Mouse (Mus musculus) MEL (cell line): ENCODE results near the gene Trim62. TPM values are rescaled to one million over a fixed set of nuclear protein-coding genes. Genes with fewer than 3 reads are reported as not detected.
A peak's percentile ranks its signal among the peaks of the same experiment; 100 is the strongest.

Experiments used
- DNase-seq: peaks from one replicate; pipeline ENCODE4 v3.0.0; 2011; ENCODE audit warnings: low read depth, low spot score
- H3K27ac ChIP-seq: 2 replicates; pipeline ENCODE4 v1.5.1; 2012; ENCODE audit warnings: low read depth, mild to moderate bottlenecking, control low read depth, low read length, moderate library complexity; ENCODE audit not compliant: control insufficient read depth
- H3K27me3 ChIP-seq, 2 experiments: fragments of 150-350 bp in 1 of 2; sonication (generic) in 1 of 2; 2 replicates each; pipeline ENCODE4 v1.6.1; 2012; ENCODE audit warnings: low read length in 2 of 2, mild to moderate bottlenecking in 2 of 2, improper control_type of control experiment in 1 of 2, moderate library complexity in 1 of 2; ENCODE audit not compliant: insufficient read depth in 2 of 2, control insufficient read depth in 1 of 2
- H3K36me3 ChIP-seq, 2 experiments: 2 replicates each; pipeline ENCODE4 v1.6.1; 2012 to 2014; ENCODE audit warnings: low read length in 2 of 2, improper control_type of control experiment in 1 of 2, inconsistent platforms in 1 of 2, mild to moderate bottlenecking in 1 of 2; ENCODE audit not compliant: insufficient read depth in 2 of 2, control insufficient read depth in 1 of 2
- H3K4me1 ChIP-seq, 2 experiments: fragments of 150-350 bp in 1 of 2; sonication (generic) in 1 of 2; 2 replicates each; pipeline ENCODE4 v1.6.1; 2012; ENCODE audit warnings: low read length in 2 of 2, improper control_type of control experiment in 1 of 2, mild to moderate bottlenecking in 1 of 2; ENCODE audit not compliant: insufficient read depth in 2 of 2, control insufficient read depth in 1 of 2
- H3K4me3 ChIP-seq, 2 experiments: fragments of 150-350 bp in 1 of 2; sonication (generic) in 1 of 2; 2 replicates each; pipeline ENCODE4 v1.5.1; 2012; ENCODE audit warnings: low read depth in 2 of 2, low read length in 2 of 2, mild to moderate bottlenecking in 2 of 2, moderate library complexity in 2 of 2, control low read depth in 1 of 2, improper control_type of control experiment in 1 of 2; ENCODE audit not compliant: control insufficient read depth in 1 of 2, insufficient read depth in 1 of 2
- H3K79me2 ChIP-seq: 2 replicates; pipeline ENCODE4 v1.6.1; 2012; ENCODE audit warnings: mild to moderate bottlenecking, low read length, moderate library complexity; ENCODE audit not compliant: control insufficient read depth, poor library complexity, insufficient read depth
- H3K9ac ChIP-seq: 2 replicates; pipeline ENCODE4 v1.6.1; 2012; ENCODE audit warnings: low read depth, mild to moderate bottlenecking, control low read depth, low read length, moderate library complexity; ENCODE audit not compliant: control insufficient read depth, poor library complexity, severe bottlenecking
- H3K9me3 ChIP-seq: fragments of 150-350 bp; sonication (generic); replicated peaks from 2 replicates; pipeline ENCODE4 v1.6.1; 2012; ENCODE audit warnings: mild to moderate bottlenecking, low read length, improper control_type of control experiment, moderate library complexity; ENCODE audit not compliant: insufficient read depth
- CHD1 ChIP-seq: IDR thresholded peaks from 2 replicates; pipeline ENCODE4 v1.6.1; 2012; ENCODE audit warnings: low read depth, mild to moderate bottlenecking, inconsistent platforms, low read length, improper control_type of control experiment
- CHD2 ChIP-seq: IDR thresholded peaks from 2 replicates; pipeline ENCODE4 v1.6.1; 2011; ENCODE audit warnings: low read length, improper control_type of control experiment
- E2F4 ChIP-seq: IDR thresholded peaks from 2 replicates; pipeline ENCODE4 v1.6.1; 2011; ENCODE audit warnings: low read depth, low read length, improper control_type of control experiment, borderline replicate concordance
- GATA1 ChIP-seq: IDR thresholded peaks from 2 replicates; pipeline ENCODE4 v1.6.1; 2011; ENCODE audit warnings: low read depth, low read length, improper control_type of control experiment
- KAT2A ChIP-seq: conservative IDR thresholded peaks from 2 replicates; pipeline ENCODE4 v1.6.1; 2012; ENCODE audit warnings: low read depth, low read length, improper control_type of control experiment, inconsistent platforms
- MAFK ChIP-seq: IDR thresholded peaks from 2 replicates; pipeline ENCODE4 v1.6.1; 2011; ENCODE audit warnings: low read depth, mild to moderate bottlenecking, low read length, improper control_type of control experiment, borderline replicate concordance
- MAX ChIP-seq: IDR thresholded peaks from 2 replicates; pipeline ENCODE4 v1.6.1; 2011; ENCODE audit warnings: low read length, improper control_type of control experiment
- MEF2A ChIP-seq: IDR thresholded peaks from 2 replicates; pipeline ENCODE4 v1.6.1; 2014; ENCODE audit warnings: low read depth, mild to moderate bottlenecking, inconsistent platforms, low read length, improper control_type of control experiment; ENCODE audit not compliant: poor library complexity, insufficient replicate concordance, severe bottlenecking; ENCODE audit errors: extremely low read depth
- MYC ChIP-seq: IDR thresholded peaks from 2 replicates; pipeline ENCODE4 v1.6.1; 2011; ENCODE audit warnings: low read depth, mild to moderate bottlenecking, low read length, improper control_type of control experiment, moderate library complexity
- NELFE ChIP-seq: IDR thresholded peaks from 2 replicates; pipeline ENCODE4 v1.6.1; 2011; ENCODE audit warnings: low read depth, low read length, improper control_type of control experiment
- NRF1 ChIP-seq: IDR thresholded peaks from 2 replicates; pipeline ENCODE4 v1.6.1; 2014; ENCODE audit warnings: low read depth, mild to moderate bottlenecking, inconsistent platforms, low read length, improper control_type of control experiment, moderate library complexity; ENCODE audit not compliant: poor library complexity, insufficient read depth, severe bottlenecking
- POLR2A ChIP-seq, 2 experiments: IDR thresholded peaks; 2 replicates each; pipeline ENCODE4 v1.6.1; 2011 to 2012; ENCODE audit warnings: low read length in 2 of 2, mild to moderate bottlenecking in 2 of 2, control low read depth in 1 of 2, improper control_type of control experiment in 1 of 2, low read depth in 1 of 2, moderate library complexity in 1 of 2; ENCODE audit not compliant: control insufficient read depth in 1 of 2, insufficient read depth in 1 of 2, poor library complexity in 1 of 2
- POLR2AphosphoS2 ChIP-seq: IDR thresholded peaks from 2 replicates; pipeline ENCODE4 v1.6.1; 2011; ENCODE audit warnings: low read length, improper control_type of control experiment
- POLR2AphosphoS5 ChIP-seq: IDR thresholded peaks from 2 replicates; pipeline ENCODE4 v1.6.1; 2012; ENCODE audit warnings: low read depth, borderline replicate concordance, mild to moderate bottlenecking, inconsistent platforms, low read length, moderate library complexity, mixed read lengths
- RAD21 ChIP-seq: IDR thresholded peaks from 2 replicates; pipeline ENCODE4 v1.6.1; 2011; ENCODE audit warnings: mild to moderate bottlenecking, low read depth, low read length, improper control_type of control experiment
- RCOR1 ChIP-seq: IDR thresholded peaks from 2 replicates; pipeline ENCODE4 v1.6.1; 2012; ENCODE audit warnings: low read depth, mild to moderate bottlenecking, inconsistent platforms, low read length, improper control_type of control experiment
- SIN3A ChIP-seq: IDR thresholded peaks from 2 replicates; pipeline ENCODE4 v1.6.1; 2012; ENCODE audit warnings: low read length, improper control_type of control experiment, inconsistent platforms
- SMC3 ChIP-seq: IDR thresholded peaks from 2 replicates; pipeline ENCODE4 v1.6.1; 2011; ENCODE audit warnings: low read depth, low read length, improper control_type of control experiment
- TBP ChIP-seq: IDR thresholded peaks from 2 replicates; pipeline ENCODE4 v1.8.0; 2011; ENCODE audit warnings: low read depth, low read length, improper control_type of control experiment
- TCF12 ChIP-seq: IDR thresholded peaks from 2 replicates; pipeline ENCODE4 v1.6.1; 2014; ENCODE audit warnings: low read depth, mild to moderate bottlenecking, inconsistent platforms, low read length, improper control_type of control experiment, moderate library complexity
- UBTF ChIP-seq: IDR thresholded peaks from 2 replicates; pipeline ENCODE4 v1.6.1; 2012; ENCODE audit warnings: low read depth, mild to moderate bottlenecking, inconsistent platforms, low read length, improper control_type of control experiment, moderate library complexity, borderline replicate concordance; ENCODE audit not compliant: insufficient read depth
- USF1 ChIP-seq: IDR thresholded peaks from 2 replicates; pipeline ENCODE4 v1.6.1; 2014; ENCODE audit warnings: low read depth, mild to moderate bottlenecking, inconsistent platforms, low read length, improper control_type of control experiment, moderate library complexity
- USF2 ChIP-seq, 2 experiments: IDR thresholded peaks; 2 replicates each; pipeline ENCODE4 v1.6.1; 2011 to 2012; ENCODE audit warnings: improper control_type of control experiment in 2 of 2, low read length in 2 of 2, borderline replicate concordance in 1 of 2, inconsistent platforms in 1 of 2, low read depth in 1 of 2, mild to moderate bottlenecking in 1 of 2; ENCODE audit not compliant: insufficient read depth in 1 of 2
- ZKSCAN1 ChIP-seq: IDR thresholded peaks from 2 replicates; pipeline ENCODE4 v1.6.1; 2012; ENCODE audit warnings: low read depth, mild to moderate bottlenecking, inconsistent platforms, low read length, improper control_type of control experiment, moderate library complexity
- ZMIZ1 ChIP-seq: IDR thresholded peaks from 2 replicates; pipeline ENCODE4 v1.6.1; 2012; ENCODE audit warnings: low read depth, mild to moderate bottlenecking, inconsistent platforms, low read length, improper control_type of control experiment, moderate library complexity
- ZNF384 ChIP-seq: IDR thresholded peaks from 2 replicates; pipeline ENCODE4 v1.6.1; 2012; ENCODE audit warnings: low read depth, mild to moderate bottlenecking, inconsistent platforms, low read length, improper control_type of control experiment
- polyA plus RNA-seq, 2 experiments: library from polyadenylated mRNA; stranded (reverse) in 1 of 2; unstranded in 1 of 2; fragments of >175 nt in 1 of 2; fragments of >200 nt in 1 of 2; gene quantifications; 2 replicates each; pipeline versions ENCODE4 v1.2.1 to v1.2.4; 2012; ENCODE audit warnings: low replicate concordance in 2 of 2, low read depth in 1 of 2; ENCODE audit not compliant: insufficient read length in 2 of 2, insufficient read depth in 1 of 2, missing spikeins in 1 of 2
- total RNA-seq: library from RNA; depleted of rRNA; stranded (reverse); fragments of 300-350 nt; gene quantifications from 2 replicates; pipeline ENCODE4 v1.2.3, GENCODE M21; 2012

Trim62 gene
- total and polyA plus RNA-seq, 3 experiments = 0.12 to 1.2 TPM; not detected in 1

DNA sequence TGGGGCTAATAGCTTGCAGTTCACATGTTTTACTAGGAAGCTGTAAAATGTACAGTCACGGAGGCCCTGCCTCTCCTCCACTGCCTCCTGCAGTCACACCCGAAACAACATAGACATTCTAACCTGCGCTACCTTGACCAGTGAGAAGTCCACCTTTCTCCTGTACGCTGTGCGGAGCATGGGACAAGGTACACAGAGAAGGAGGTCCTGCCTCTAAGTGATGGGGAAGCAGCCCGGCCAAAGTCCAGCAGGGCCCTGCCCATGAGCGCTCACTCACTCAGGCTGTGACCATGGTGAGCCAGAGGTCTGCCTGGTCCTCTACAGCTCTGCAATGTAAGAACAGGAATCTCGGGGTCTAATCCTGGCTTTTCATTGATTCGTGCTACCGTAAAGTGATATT, 28.7 kb downstream of the Trim62 start:
- DNase-seq = no peak
- Histone ChIP-seq H3K4me1 (no peaks in the 10 kb centered on the region), H3K9ac (no peak overlapping the region), H3K36me3 (no peaks in the 10 kb centered on the region), H3K9me3 (no peaks in the 10 kb centered on the region), H3K79me2 (no peaks in the 10 kb centered on the region), H3K4me3 (no peak overlapping the region), H3K27me3 (no peaks in the 10 kb centered on the region; a peak in 1 of 4 replicates), H3K27ac (no peak overlapping the region)
- no peak for TF ChIP-seq NELFE
- TF ChIP-seq POLR2AphosphoS5 = no peak
- TF ChIP-seq RAD21 = no peak
- no peak for TF ChIP-seq POLR2AphosphoS2
- TF ChIP-seq USF1 = no peak
- TF ChIP-seq GATA1 = no peak
- TF ChIP-seq MYC = no peak
- TF ChIP-seq ZNF384 = no peak
- no peak for TF ChIP-seq CHD2
- TF ChIP-seq MAFK = no peak
- no peak for TF ChIP-seq TCF12
- TF ChIP-seq SMC3 = no peak
- TF ChIP-seq RCOR1 = no peak

DNA sequence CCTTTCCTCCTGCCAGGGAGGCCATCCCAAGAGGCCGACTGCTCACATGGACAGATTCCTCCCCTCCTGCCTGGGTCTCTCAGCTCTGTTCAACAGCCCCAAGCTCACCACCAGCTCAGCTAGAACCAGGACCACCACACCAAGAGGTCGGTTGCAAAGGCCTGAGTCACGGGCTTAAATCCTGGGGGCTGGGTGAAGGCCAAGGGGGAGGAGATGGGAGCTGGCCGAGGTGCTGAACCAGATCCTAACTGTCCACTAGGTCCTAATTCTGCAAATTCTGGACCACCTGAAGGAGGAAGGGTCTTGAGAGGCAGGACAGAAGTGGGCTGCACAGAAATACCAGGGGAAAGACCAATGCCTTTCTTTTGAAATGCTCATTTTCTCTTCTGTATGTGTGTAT, 30.4 kb downstream of the Trim62 start:
- H3K9me3 ChIP-seq = no peaks in the 10 kb centered on the region
- H3K9ac ChIP-seq = no peak overlapping the region
- H3K4me3 ChIP-seq = no peak overlapping the region
- H3K27me3 ChIP-seq = no peaks in the 10 kb centered on the region; a peak in 2 of 4 replicates
- 0 out of 2 replicates have a peak, but pooled peaks have one; percentile 28 for TF ChIP-seq SIN3A
- no peak for TF ChIP-seq MEF2A
- no peak overlapping the region for H3K27ac ChIP-seq
- H3K36me3 ChIP-seq = no peaks in the 10 kb centered on the region
- no peaks in the 10 kb centered on the region for H3K79me2 ChIP-seq
- H3K4me1 ChIP-seq = no peaks in the 10 kb centered on the region
- DNase-seq = peak; percentile 54

DNA sequence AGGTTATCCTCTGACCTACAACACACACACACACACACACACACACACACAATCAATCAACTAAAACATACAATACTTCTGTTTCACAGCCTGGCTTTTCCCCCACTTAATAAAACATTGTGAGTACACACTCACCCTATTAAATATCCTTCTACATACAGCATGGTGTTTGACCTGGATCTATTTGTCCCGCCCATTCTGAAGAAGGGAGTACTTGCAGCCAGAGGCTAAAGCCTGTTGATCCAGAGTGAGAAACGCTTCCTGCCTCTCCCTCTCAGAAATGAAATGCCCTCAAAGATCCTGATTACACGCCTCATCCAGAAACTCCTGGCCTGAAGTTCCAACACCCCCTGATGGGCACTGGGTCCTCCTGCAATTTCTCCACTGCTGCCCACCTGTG, 33.7 kb downstream of the Trim62 start:
- H3K27me3 ChIP-seq = no peaks in the 10 kb centered on the region; a peak in 2 of 4 replicates
- H3K9me3 ChIP-seq = no peaks in the 10 kb centered on the region
- no peaks in the 10 kb centered on the region for H3K36me3 ChIP-seq
- no peak overlapping the region for H3K4me3 ChIP-seq
- H3K79me2 ChIP-seq = no peaks in the 10 kb centered on the region
- no peaks in the 10 kb centered on the region for H3K4me1 ChIP-seq
- no peak for DNase-seq
- H3K27ac ChIP-seq = no peak overlapping the region
- no peak overlapping the region for H3K9ac ChIP-seq
- no peak for TF ChIP-seq ZNF384
- TF ChIP-seq E2F4 = no peak
- no peak for TF ChIP-seq SMC3
- no peak for TF ChIP-seq USF2 (IDR thresholded peaks at IDR 0.05; ENCODE audit: borderline replicate concordance in 1 of 2, insufficient read depth in 1 of 2, low read depth in 1 of 2, low read length in 2 of 2)
- TF ChIP-seq ZKSCAN1 = no peak
- TF ChIP-seq NELFE = no peak
- TF ChIP-seq TBP = no peak
- no peak for TF ChIP-seq MYC
- TF ChIP-seq CHD1 = no peak
- no peak for TF ChIP-seq MAFK
- no peak for TF ChIP-seq UBTF
- TF ChIP-seq RCOR1 = no peak
- TF ChIP-seq KAT2A = no peak
- no peak for TF ChIP-seq TCF12
- no peak for TF ChIP-seq NRF1
- TF ChIP-seq SIN3A = no peak
- no peak for TF ChIP-seq ZMIZ1
- no peak for TF ChIP-seq MAX
- TF ChIP-seq POLR2A (IDR thresholded peaks at IDR 0.05; ENCODE audit: control insufficient read depth in 1 of 2, insufficient read depth in 1 of 2, low read depth in 1 of 2, low read length in 2 of 2, poor library complexity in 1 of 2) = no peak
